Mouse (Mus musculus): ENCODE data around the gene Serac1.

Gene Serac1

DNA sequence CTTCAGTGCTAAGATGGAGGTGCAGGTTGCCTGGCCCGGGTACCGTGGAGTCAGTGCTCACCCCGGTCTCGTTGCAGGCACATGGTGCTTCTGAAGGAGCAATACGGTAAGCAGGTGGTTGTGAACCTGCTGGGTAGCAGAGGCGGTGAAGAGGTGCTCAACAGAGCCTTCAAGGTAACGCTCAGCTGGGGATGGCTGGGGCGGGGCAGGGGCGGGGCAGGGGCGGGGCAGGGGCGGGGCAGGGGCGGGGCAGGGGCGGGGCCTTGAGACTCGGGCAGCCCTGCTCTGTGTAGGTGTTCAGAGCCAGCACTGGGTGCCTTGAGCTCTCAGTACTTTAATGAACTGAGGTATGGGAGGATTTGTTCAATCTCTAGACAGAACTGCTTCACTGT lies 74.3 kb downstream of the Serac1 start:
- DNase-seq (ENCODE audit: low spot score in 2 of 2): no peak

DNA sequence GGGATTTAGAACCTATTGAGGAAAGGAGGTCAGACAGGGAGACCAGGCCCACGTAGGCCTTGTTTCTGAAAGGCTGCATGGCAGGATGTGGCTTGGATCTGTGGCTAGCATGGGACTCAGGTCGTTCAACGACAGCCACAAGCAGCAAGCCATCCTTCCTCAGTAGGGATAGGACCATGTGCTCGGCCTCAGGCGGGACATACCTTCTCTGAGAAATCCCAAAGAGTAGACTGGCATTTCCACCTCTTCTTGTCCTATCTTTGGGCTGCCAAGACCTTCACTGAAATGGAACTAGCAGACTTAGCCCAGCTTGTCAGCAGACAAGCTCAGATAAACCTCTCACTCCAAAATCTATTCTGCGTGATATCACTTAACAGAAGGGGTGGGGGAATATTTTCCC lies 75.9 kb downstream of the Serac1 start:
- DNase-seq (ENCODE audit: low spot score in 2 of 2): no peak

DNA sequence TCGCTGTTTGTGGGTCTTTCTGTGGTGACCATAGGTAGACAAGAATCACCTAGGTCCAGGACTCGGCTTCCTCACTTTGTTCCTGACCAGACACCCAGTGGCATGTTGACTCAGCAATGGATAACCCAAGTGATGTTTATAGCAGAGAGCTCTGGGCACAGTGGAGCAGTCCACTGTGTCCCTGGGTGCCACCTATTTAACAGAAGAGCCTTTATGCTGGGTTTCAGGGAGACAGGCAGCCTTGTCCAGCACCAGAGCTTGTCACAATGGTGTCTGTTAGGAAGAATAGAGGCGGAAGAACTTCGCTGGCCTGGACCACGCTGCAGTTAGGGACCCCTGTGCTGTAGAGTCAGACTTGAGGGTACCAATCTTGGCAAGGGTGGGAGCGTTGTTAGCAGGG lies 77.0 kb downstream of the Serac1 start:
- no peak for DNase-seq (ENCODE audit: low spot score in 2 of 2)

DNA sequence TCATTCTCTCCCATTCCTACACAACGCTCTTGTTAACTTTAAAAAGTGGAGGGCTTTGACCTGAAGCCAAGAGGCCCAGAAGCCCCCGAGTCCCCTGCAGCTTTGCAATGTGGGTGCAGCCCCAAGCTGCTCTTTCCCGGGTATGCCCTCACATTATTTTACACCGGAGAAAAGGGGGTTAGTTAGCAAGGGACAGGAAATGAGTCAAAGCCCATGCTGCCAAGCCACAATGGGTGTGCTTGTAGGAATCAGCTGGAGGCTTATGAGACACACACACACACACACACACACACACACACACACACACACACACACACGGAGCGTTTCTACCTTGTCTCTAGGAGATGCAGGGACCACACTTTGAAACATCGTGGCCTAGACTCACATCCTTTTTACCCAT lies 77.7 kb downstream of the Serac1 start:
- no peak for DNase-seq (ENCODE audit: low spot score in 2 of 2)

- DNase-seq (ENCODE audit: low spot score in 2 of 2): no peak
Observed at GRCm38 (mm10) chr17:6001389-6001788, 78.2 kb downstream of the Serac1 start.

- DNase-seq (ENCODE audit: low spot score in 2 of 2): no peak
Observed at GRCm38 (mm10) chr17:6000864-6001319, 78.6 kb downstream of the Serac1 start.

GRCm38 (mm10) chr17:5999039-5999543 lies 80.5 kb downstream of the Serac1 start:
- DNase-seq (ENCODE audit: low spot score in 2 of 2): no peak

- no peak for DNase-seq (ENCODE audit: low spot score in 2 of 2)
Observed at GRCm38 (mm10) chr17:5998235-5998500, 81.4 kb downstream of the Serac1 start.

DNA sequence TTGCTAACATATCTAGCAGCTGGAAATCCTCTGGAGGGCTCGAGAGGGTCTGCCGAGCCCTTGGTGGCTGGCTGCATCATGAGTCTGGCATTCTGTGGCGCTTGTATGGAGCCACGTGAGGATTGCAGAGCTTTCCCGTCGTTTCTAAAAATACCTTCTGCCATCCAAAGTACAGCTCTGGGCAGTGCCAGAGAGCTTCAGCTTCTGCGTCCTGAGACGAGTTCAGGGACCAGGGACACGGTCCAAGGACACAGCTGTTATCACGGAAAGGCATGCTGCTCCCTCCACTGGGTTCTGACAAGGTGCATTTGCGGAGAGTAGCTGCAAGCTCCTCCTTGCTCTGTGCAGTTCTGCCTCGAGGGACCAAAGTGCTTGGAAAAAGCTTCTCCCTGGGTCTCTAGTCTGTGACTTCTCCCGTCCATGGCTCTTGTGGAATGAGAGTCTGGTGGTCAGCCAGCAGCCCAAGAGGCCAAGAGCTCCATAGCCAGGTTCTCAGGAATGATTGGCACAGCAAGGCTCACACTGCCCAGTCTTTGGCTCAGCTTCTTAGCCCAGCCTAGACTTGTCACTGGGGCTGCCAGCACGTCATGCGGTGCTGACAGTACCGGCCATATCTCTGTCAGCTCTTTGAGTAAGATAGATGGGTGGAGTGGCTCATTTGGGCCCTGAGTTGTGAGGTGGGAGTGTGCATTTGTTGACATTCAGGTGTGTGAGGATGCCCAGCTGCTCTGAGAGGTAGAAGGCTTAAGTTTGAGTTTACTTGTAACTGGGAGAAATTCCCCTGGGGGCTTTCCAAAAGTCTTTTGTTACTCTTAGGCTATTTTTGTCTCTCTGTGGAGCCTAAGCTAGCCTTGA lies 81.9 kb downstream of the Serac1 start:
- DNase-seq (ENCODE audit: low spot score in 2 of 2): no peak

- DNase-seq (ENCODE audit: low spot score in 2 of 2): no peak
Observed at GRCm38 (mm10) chr17:5996589-5996988, 83.0 kb downstream of the Serac1 start.

- no peak for DNase-seq (ENCODE audit: low spot score in 2 of 2)
Observed at GRCm38 (mm10) chr17:5994606-5995005, 84.9 kb downstream of the Serac1 start.

DNA sequence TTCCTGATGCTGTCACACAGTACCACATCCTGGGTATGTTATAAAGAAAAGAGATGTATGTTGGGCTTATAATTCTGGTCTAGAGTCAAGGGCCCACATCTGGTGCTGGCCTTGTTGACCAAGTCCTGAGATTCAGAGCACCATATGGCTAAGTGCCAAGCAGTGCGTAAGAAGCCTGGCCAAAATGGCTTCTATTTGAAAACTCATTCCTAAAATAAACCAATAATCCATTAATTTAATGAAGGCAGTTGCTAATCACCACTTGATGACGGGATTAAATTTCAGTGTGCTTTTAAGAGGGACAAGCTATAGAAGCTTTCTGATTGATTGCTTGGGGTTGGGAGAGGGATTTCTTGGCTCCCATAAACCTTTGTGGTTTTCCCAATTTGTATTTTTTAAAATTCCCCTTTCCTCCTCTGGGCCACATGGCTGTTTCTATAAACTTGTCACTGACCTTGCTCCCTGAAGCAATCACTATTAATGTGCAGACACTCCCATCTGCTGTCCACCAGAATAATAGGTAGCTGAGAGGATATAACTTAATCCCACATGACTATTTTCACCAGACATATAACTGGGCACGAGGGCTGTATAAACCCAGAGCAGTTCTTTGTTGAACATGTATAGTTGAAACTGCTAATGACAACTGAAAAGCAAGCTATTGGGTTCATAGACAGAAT lies 85.8 kb downstream of the Serac1 start:
- no peak for DNase-seq (ENCODE audit: low spot score in 2 of 2)

DNA sequence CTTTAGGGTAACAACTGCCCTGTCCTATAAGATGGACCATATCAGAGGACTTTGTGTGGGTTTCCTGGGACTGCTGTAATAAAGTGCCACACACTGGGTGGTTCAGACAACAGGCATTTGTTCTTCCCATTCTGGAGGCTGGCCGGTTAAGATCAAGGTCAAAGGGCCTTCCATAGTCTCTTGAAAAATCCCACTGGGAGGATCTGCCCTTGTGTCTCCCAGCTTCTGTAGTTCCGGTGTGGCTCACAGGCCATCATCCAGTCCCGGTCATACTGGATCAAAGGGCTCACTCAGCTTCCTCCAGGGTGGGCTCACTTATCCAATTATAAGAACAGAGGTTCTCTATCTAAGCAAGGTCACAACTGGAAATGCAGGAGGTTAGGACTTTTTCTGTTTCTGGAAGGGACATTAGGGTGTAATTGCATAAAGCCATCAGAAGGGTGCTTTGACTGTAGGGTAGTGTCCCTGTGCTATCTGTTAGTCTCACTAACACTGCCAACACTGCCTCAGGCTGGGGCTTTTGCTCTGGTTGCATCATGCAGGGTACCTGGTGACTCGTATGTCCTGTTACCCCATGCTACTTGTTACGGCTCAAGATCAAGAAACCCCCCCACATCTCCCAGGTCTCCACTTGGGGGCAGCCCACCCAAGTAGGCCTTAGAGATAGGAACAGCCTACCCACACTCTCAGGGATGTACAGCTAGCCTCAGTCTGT lies 86.5 kb downstream of the Serac1 start:
- no peak for DNase-seq (ENCODE audit: low spot score in 2 of 2)

Data from spleen, postnatal 14 days (tissue).